Mouse (Mus musculus) midbrain, embryonic 11.5 days (tissue): ENCODE results near the gene Gad1. TPM values are rescaled to one million over a fixed set of nuclear protein-coding genes. Genes with fewer than 3 reads are reported as not detected.
A peak's percentile ranks its signal among the peaks of the same experiment; 100 is the strongest.

Experiments used
- ATAC-seq: fragments of 200-750 bp; cut with Nextera tagmentation; 2 replicates; pipeline ENCODE4 v1.8.0; 2017; ENCODE audit warnings: moderate TSS enrichment, moderate library complexity; ENCODE audit not compliant: low FRiP score
- DNase-seq: peaks from one replicate; pipeline ENCODE4 v3.0.0; 2015; ENCODE audit warnings: low spot score; ENCODE audit errors: missing footprints
- H3K27ac ChIP-seq: fragments of 300-500 bp; sonication (generic); 2 replicates; pipeline ENCODE4 v1.5.1; 2014; ENCODE audit warnings: low read depth, low read length
- H3K27me3 ChIP-seq: fragments of 300-500 bp; sonication (generic); 2 replicates; pipeline ENCODE4 v1.6.1; 2014; ENCODE audit warnings: mild to moderate bottlenecking, low read length, moderate library complexity, mixed read lengths; ENCODE audit not compliant: control insufficient read depth, insufficient read depth
- H3K36me3 ChIP-seq: fragments of 300-500 bp; sonication (generic); 2 replicates; pipeline ENCODE4 v1.6.1; 2014; ENCODE audit warnings: mild to moderate bottlenecking, low read length, moderate library complexity, mixed read lengths; ENCODE audit not compliant: control insufficient read depth, insufficient read depth
- H3K4me1 ChIP-seq: fragments of 300-500 bp; sonication (generic); 2 replicates; pipeline ENCODE4 v1.6.1; 2014; ENCODE audit warnings: low read length; ENCODE audit not compliant: control insufficient read depth, insufficient read depth
- H3K4me2 ChIP-seq: fragments of 300-500 bp; sonication (generic); 2 replicates; pipeline ENCODE4 v1.6.1; 2014; ENCODE audit warnings: mild to moderate bottlenecking, moderate library complexity
- H3K4me3 ChIP-seq: fragments of 300-500 bp; sonication (generic); 2 replicates; pipeline ENCODE4 v1.5.1; 2014; ENCODE audit warnings: low read depth, low read length
- H3K9ac ChIP-seq: fragments of 300-500 bp; sonication (generic); 2 replicates; pipeline ENCODE4 v1.6.1; 2014; ENCODE audit warnings: low read length
- H3K9me3 ChIP-seq: fragments of 300-500 bp; sonication (generic); 2 replicates; pipeline ENCODE4 v1.6.1; 2016; ENCODE audit warnings: low read length; ENCODE audit not compliant: control insufficient read depth
- WGBS: fragments of 180-500 bp; shearing (Covaris S2); extraction: QIAGEN DNeasy Blood & Tissue Kit; methylation state at CpG from one replicate; pipeline ENCODE4 v1.1.7; 2014; 5-methylcytosine and 5-hydroxymethylcytosine counted together
- polyA plus RNA-seq: library from polyadenylated mRNA; unstranded; fragments of >200 nt; fragmentation: Nextera tagmentation; extraction: Ambion mirVana; gene quantifications from 2 replicates; pipeline ENCODE4 v1.2.1, GENCODE M21; 2014

Gad1 gene
- polyA plus RNA-seq, 1 experiment from 2014 or later: 12.8 TPM

- no peak for DNase-seq
- WGBS: 89% methylated on average over 3 of the region's 3 CpGs
- Histone ChIP-seq H3K4me3 (no peak overlapping the region), H3K4me2 (no peak overlapping the region), H3K27me3 (no peaks in the 10 kb centered on the region), H3K4me1 (no peaks in the 10 kb centered on the region), H3K27ac (no peak overlapping the region), H3K9me3 (no peaks in the 10 kb centered on the region), H3K36me3 (no peaks in the 10 kb centered on the region), H3K9ac (no peak overlapping the region)
- ATAC-seq: no peak
Observed at GRCm38 (mm10) chr2:70609769-70610168, 56.9 kb downstream of the Gad1 start.

GRCm38 (mm10) chr2:70614745-70615351, 62.0 kb downstream of the Gad1 start:
- WGBS: 85% methylated on average over 7 of the region's 7 CpGs
- Histone ChIP-seq H3K27ac (no peak overlapping the region), H3K27me3 (no peaks in the 10 kb centered on the region), H3K4me2 (no peak overlapping the region), H3K4me3 (no peak overlapping the region), H3K4me1 (no peaks in the 10 kb centered on the region), H3K9me3 (no peaks in the 10 kb centered on the region), H3K36me3 (no peaks in the 10 kb centered on the region), H3K9ac (no peak overlapping the region)
- DNase-seq (no peak), ATAC-seq (no peak)

GRCm38 (mm10) chr2:70616076-70616475, 63.2 kb downstream of the Gad1 start:
- WGBS: 83% methylated on average over 2 of the region's 2 CpGs
- ATAC-seq: no peak
- no peak overlapping the region for H3K9ac ChIP-seq
- H3K27ac ChIP-seq: no peak overlapping the region
- no peak overlapping the region for H3K4me2 ChIP-seq
- no peaks in the 10 kb centered on the region for H3K9me3 ChIP-seq
- no peak for DNase-seq
- no peak overlapping the region for H3K4me3 ChIP-seq
- H3K36me3 ChIP-seq: no peaks in the 10 kb centered on the region
- H3K27me3 ChIP-seq: no peaks in the 10 kb centered on the region
- H3K4me1 ChIP-seq: no peaks in the 10 kb centered on the region

- 71% methylated on average over 3 of the region's 3 CpGs for WGBS
- H3K4me2 ChIP-seq: no peak overlapping the region
- H3K9me3 ChIP-seq: no peaks in the 10 kb centered on the region
- DNase-seq: no peak
- no peaks in the 10 kb centered on the region for H3K4me1 ChIP-seq
- H3K9ac ChIP-seq: no peak overlapping the region
- no peaks in the 10 kb centered on the region for H3K27me3 ChIP-seq
- no peak overlapping the region for H3K4me3 ChIP-seq
- no peak for ATAC-seq
- no peaks in the 10 kb centered on the region for H3K36me3 ChIP-seq
- no peak overlapping the region for H3K27ac ChIP-seq
Observed at GRCm38 (mm10) chr2:70616617-70617016, 63.7 kb downstream of the Gad1 start.

GRCm38 (mm10) chr2:70619232-70619835, 66.5 kb downstream of the Gad1 start:
- ATAC-seq (no peak), DNase-seq (no peak)
- Histone ChIP-seq H3K27ac (no peak overlapping the region), H3K4me2 (no peak overlapping the region), H3K4me3 (no peak overlapping the region), H3K27me3 (no peaks in the 10 kb centered on the region), H3K9me3 (no peaks in the 10 kb centered on the region), H3K36me3 (no peaks in the 10 kb centered on the region), H3K4me1 (no peaks in the 10 kb centered on the region), H3K9ac (no peak overlapping the region)
- WGBS: 88% methylated on average over 6 of the region's 6 CpGs

GRCm38 (mm10) chr2:70620225-70620624, 67.4 kb downstream of the Gad1 start:
- H3K9ac ChIP-seq: no peak overlapping the region
- no peaks in the 10 kb centered on the region for H3K9me3 ChIP-seq
- DNase-seq (peak; percentile 93), ATAC-seq (no peak)
- no peak overlapping the region for H3K4me2 ChIP-seq
- no peak overlapping the region for H3K27ac ChIP-seq
- H3K4me1 ChIP-seq: no peaks in the 10 kb centered on the region
- H3K4me3 ChIP-seq: no peak overlapping the region
- H3K27me3 ChIP-seq: no peaks in the 10 kb centered on the region
- no peaks in the 10 kb centered on the region for H3K36me3 ChIP-seq
- 13% methylated on average over 6 of the region's 6 CpGs for WGBS

GRCm38 (mm10) chr2:70622244-70622643, 69.4 kb downstream of the Gad1 start:
- ATAC-seq: no peak
- WGBS: 55% methylated on average over 4 of the region's 4 CpGs
- Histone ChIP-seq H3K36me3 (no peaks in the 10 kb centered on the region), H3K4me3 (no peak overlapping the region), H3K9ac (no peak overlapping the region), H3K4me2 (no peak overlapping the region), H3K9me3 (no peaks in the 10 kb centered on the region), H3K4me1 (no peaks in the 10 kb centered on the region), H3K27ac (no peak overlapping the region), H3K27me3 (no peaks in the 10 kb centered on the region)
- no peak for DNase-seq

- Histone ChIP-seq H3K36me3 (no peaks in the 10 kb centered on the region), H3K9me3 (no peaks in the 10 kb centered on the region), H3K4me3 (no peak overlapping the region), H3K27ac (no peak overlapping the region), H3K9ac (no peak overlapping the region), H3K4me2 (no peak overlapping the region), H3K27me3 (no peaks in the 10 kb centered on the region), H3K4me1 (no peaks in the 10 kb centered on the region)
- no peak for DNase-seq
- ATAC-seq: no peak
- 78% methylated on average over 7 of the region's 7 CpGs for WGBS
Observed at GRCm38 (mm10) chr2:70625761-70626160, 72.9 kb downstream of the Gad1 start.

- 92% methylated on average over 12 of the region's 12 CpGs for WGBS
- H3K27me3 ChIP-seq: no peaks in the 10 kb centered on the region
- no peak overlapping the region for H3K27ac ChIP-seq
- no peaks in the 10 kb centered on the region for H3K4me1 ChIP-seq
- H3K4me3 ChIP-seq: no peak overlapping the region
- no peak overlapping the region for H3K9ac ChIP-seq
- DNase-seq (no peak), ATAC-seq (no peak)
- H3K36me3 ChIP-seq: no peaks in the 10 kb centered on the region
- H3K9me3 ChIP-seq: no peaks in the 10 kb centered on the region
- no peak overlapping the region for H3K4me2 ChIP-seq
Observed at GRCm38 (mm10) chr2:70628397-70628796, 75.5 kb downstream of the Gad1 start.
